Comparison of ENCODE assay signal across 8 mouse cellular contexts in the genomic region with DNA sequence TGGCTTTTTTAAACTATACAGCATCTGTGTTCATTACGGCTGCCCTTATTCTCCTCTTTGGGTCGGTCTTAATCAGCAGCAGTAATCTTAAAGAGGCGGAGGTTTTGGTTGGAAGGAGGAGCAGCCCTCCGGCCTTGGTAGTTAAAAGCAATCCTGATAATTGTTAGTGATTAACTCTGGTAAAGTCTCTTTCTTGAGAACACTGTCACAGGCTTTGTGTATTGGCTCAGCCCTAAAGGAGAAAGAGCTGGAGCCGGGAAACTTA. TPM values are rescaled to one million over a fixed set of nuclear protein-coding genes. Genes with fewer than 3 reads are reported as not detected.
A peak's percentile ranks its signal among the peaks of the same experiment; 100 is the strongest.
DNase-seq lines count a peak whose midpoint lies in the region; ATAC-seq and TF ChIP-seq lines count a peak whose summit lies in the region.
"Had no signal": no experiment of that assay in that cellular context is flagged by ENCODE, and none has a peak within 500 bp of the region (broad histone marks: within the 10 kb centered on the region; RNA-seq: fewer than 3 reads in every experiment).

No protein-coding gene starts in this region.

- peak overlapping the region; percentile 80 for H3K9ac ChIP-seq in forebrain, embryonic 12.5 days
- peak overlapping the region; percentile 55 for H3K9ac ChIP-seq in liver, embryonic 14.5 days (replicated peaks)

- H3K27ac ChIP-seq in testis, adult 2 months (ENCODE audit: control insufficient read depth, insufficient read depth, low read depth, low read length) = peak overlapping the region; percentile 46; the same call in 1 of the 2 replicates
- peak overlapping the region; percentile 94 for H3K27ac ChIP-seq in forebrain, embryonic 12.5 days
- peak overlapping the region; percentile 61 for H3K27ac ChIP-seq in liver, embryonic 14.5 days

- DNase-seq in testis, postnatal 14 days (ENCODE audit: low spot score) = no peak
- DNase-seq in liver, embryonic 14.5 days (ENCODE audit: low read depth in 3 of 3, low spot score in 3 of 3) = no peak
- no peak for DNase-seq in layer of hippocampus, postnatal 36 days
- no peak for DNase-seq in gastrocnemius, postnatal 10 days
- DNase-seq in adipocyte (ENCODE audit: low spot score) = no peak
- DNase-seq: cerebellum, adult 8-10 months had no signal

- TF ChIP-seq CTCF in testis, adult 2 months (IDR thresholded peaks at IDR 0.05; ENCODE audit: control insufficient read depth, insufficient read depth, insufficient replicate concordance, low read depth, low read length) = no peak
- TF ChIP-seq CTCF in liver, embryonic 14.5 days (IDR thresholded peaks at IDR 0.05; ENCODE audit: low read depth) = no peak

- WGBS in forebrain, embryonic 12.5 days = 3% methylated on average over 5 of the region's 5 CpGs
- WGBS in liver, embryonic 14.5 days (ENCODE audit: insufficient replicate concordance) = 5% methylated on average over 5 of the region's 5 CpGs

- H3K4me2 ChIP-seq in forebrain, embryonic 12.5 days = peak overlapping the region; percentile 69
- H3K4me2 ChIP-seq in liver, embryonic 14.5 days (ENCODE audit: low read depth) = peak overlapping the region; percentile 95

- no peaks in the 10 kb centered on the region for H3K36me3 ChIP-seq in testis, adult 2 months (ENCODE audit: control insufficient read depth, insufficient read depth, low read length)
- no peaks in the 10 kb centered on the region for H3K36me3 ChIP-seq in forebrain, embryonic 12.5 days (replicated peaks)
- H3K36me3 ChIP-seq in liver, embryonic 14.5 days (replicated peaks; ENCODE audit: control insufficient read depth, insufficient read depth, low read depth) = no peaks in the 10 kb centered on the region

- ATAC-seq in forebrain, embryonic 12.5 days (ENCODE audit: low FRiP score) = no peak
- no peak for ATAC-seq in liver, embryonic 14.5 days (ENCODE audit: insufficient read depth)

- H3K27me3 ChIP-seq in testis, adult 2 months (ENCODE audit: control insufficient read depth, insufficient read depth, low read length) = no peaks in the 10 kb centered on the region
- no peaks in the 10 kb centered on the region for H3K27me3 ChIP-seq in forebrain, embryonic 12.5 days
- no peaks in the 10 kb centered on the region for H3K27me3 ChIP-seq in liver, embryonic 14.5 days (ENCODE audit: control insufficient read depth, insufficient read depth, low read length)

- TF ChIP-seq EP300 in liver, embryonic 14.5 days (IDR thresholded peaks at IDR 0.05; ENCODE audit: low read depth) = no peak

- no peaks in the 10 kb centered on the region for H3K9me3 ChIP-seq in forebrain, embryonic 12.5 days
- no peaks in the 10 kb centered on the region for H3K9me3 ChIP-seq in liver, embryonic 14.5 days (ENCODE audit: control insufficient read depth, low read length)

- peak overlapping the region; percentile 81; the same call in 1 of the 2 replicates for H3K4me3 ChIP-seq in testis, adult 2 months (ENCODE audit: control insufficient read depth, low read depth, low read length)
- peak overlapping the region; percentile 67 for H3K4me3 ChIP-seq in forebrain, embryonic 12.5 days (replicated peaks)
- H3K4me3 ChIP-seq in liver, embryonic 14.5 days (ENCODE audit: insufficient read depth in 1 of 2, low read depth in 2 of 2, low read length in 2 of 2) = peak overlapping the region; percentile 67 to 79

- TF ChIP-seq POLR2A in testis, adult 2 months (IDR thresholded peaks at IDR 0.05; ENCODE audit: control insufficient read depth, low read depth, low read length) = no peak

- peaks cover 3% of the 10 kb centered on the region for H3K4me1 ChIP-seq in testis, adult 2 months (ENCODE audit: control insufficient read depth, insufficient read depth, low read length)
- peaks cover 48% of the 10 kb centered on the region for H3K4me1 ChIP-seq in forebrain, embryonic 12.5 days
- peaks cover 39 to 40% of the 10 kb centered on the region in 2 experiments for H3K4me1 ChIP-seq in liver, embryonic 14.5 days (replicated peaks; ENCODE audit: control insufficient read depth in 2 of 2, insufficient read depth in 2 of 2, low read length in 1 of 2)

RNA-seq across cellular contexts. Expression of a gene that starts 21.6 kb away (rescaled TPM):
- 11.5 and 11.7 TPM in 2 replicates for polyA plus RNA-seq in testis, adult 2 months (2012; rRNA removed)
- 22.3 and 25.5 TPM in 2 replicates for polyA plus RNA-seq in forebrain, embryonic 12.5 days (2016; fragmentation: Nextera tagmentation; extraction: Ambion mirVana)
- 2.5 and 3.1 TPM in 2 replicates for polyA plus RNA-seq in liver, embryonic 14.5 days (2012; rRNA removed)
- 3.8 and 4.1 TPM in 2 replicates for polyA plus RNA-seq in liver, embryonic 14.5 days (2014; fragmentation: Nextera tagmentation; extraction: Ambion mirVana)
- 10 to 100 TPM; 29.5 to 33.0 TPM for total RNA-seq in layer of hippocampus, postnatal 36 days (2021)
- 1 to 10 TPM; 7.8 to 9.8 TPM for total RNA-seq in gastrocnemius, postnatal 10 days (2021)

RNA-seq across cellular contexts. Expression of a gene that starts 35.9 kb away (rescaled TPM):
- 17.4 and 18.2 TPM in 2 replicates for polyA plus RNA-seq in testis, adult 2 months (2012; rRNA removed)
- polyA plus RNA-seq in forebrain, embryonic 12.5 days (2016; fragmentation: Nextera tagmentation; extraction: Ambion mirVana) = 33.1 and 35.5 TPM in 2 replicates
- polyA plus RNA-seq in liver, embryonic 14.5 days (2012; rRNA removed) = 9.8 and 10.2 TPM in 2 replicates
- 14.9 and 16.6 TPM in 2 replicates for polyA plus RNA-seq in liver, embryonic 14.5 days (2014; fragmentation: Nextera tagmentation; extraction: Ambion mirVana)
- 10 to 100 TPM; 19.8 to 21.2 TPM for total RNA-seq in layer of hippocampus, postnatal 36 days (2021)
- total RNA-seq in gastrocnemius, postnatal 10 days (2021) = 10 to 100 TPM; 17.8 to 21.6 TPM

RNA-seq across cellular contexts. Expression of a gene that starts 49.3 kb away (rescaled TPM):
- polyA plus RNA-seq in testis, adult 2 months (2012; rRNA removed) = 9.5 and 12.5 TPM in 2 replicates
- polyA plus RNA-seq in forebrain, embryonic 12.5 days (2016; fragmentation: Nextera tagmentation; extraction: Ambion mirVana) = 121 and 127 TPM in 2 replicates
- 35.1 and 39.9 TPM in 2 replicates for polyA plus RNA-seq in liver, embryonic 14.5 days (2012; rRNA removed)
- 17.1 and 18.0 TPM in 2 replicates for polyA plus RNA-seq in liver, embryonic 14.5 days (2014; fragmentation: Nextera tagmentation; extraction: Ambion mirVana)
- 10 to 100 TPM; 10.9 to 15.0 TPM for total RNA-seq in layer of hippocampus, postnatal 36 days (2021)
- total RNA-seq in gastrocnemius, postnatal 10 days (2021) = 10 to 100 TPM; 15.7 to 22.6 TPM
